Mouse (Mus musculus): ENCODE data around the gene Gm47985. TPM values are rescaled to one million over a fixed set of nuclear protein-coding genes. Genes with fewer than 3 reads are reported as not detected.
"Not testable (repeated sequence)": the region's sequence is repeated elsewhere in the genome, so short reads cannot be mapped to it uniquely, and the experiment has no call there.

Gm47985 gene
- polyA plus RNA-seq, 1 experiment from 2014 or later, result 0.93 TPM

- H3K27ac ChIP-seq; H3K27me3 ChIP-seq (ENCODE audit: insufficient read depth, poor library complexity, severe bottlenecking); H3K36me3 ChIP-seq; H3K9me3 ChIP-seq; H3K4me3 ChIP-seq; H3K4me1 ChIP-seq: not testable (repeated sequence)
- DNase-seq (ENCODE audit: low spot score), result peak; percentile 63
- 57% methylated on average over 4 of the region's 4 CpGs for WGBS
These were observed 4.6 kb downstream of the Gm47985 start for GRCm38 (mm10) chr1:151186879-151187424.

DNA sequence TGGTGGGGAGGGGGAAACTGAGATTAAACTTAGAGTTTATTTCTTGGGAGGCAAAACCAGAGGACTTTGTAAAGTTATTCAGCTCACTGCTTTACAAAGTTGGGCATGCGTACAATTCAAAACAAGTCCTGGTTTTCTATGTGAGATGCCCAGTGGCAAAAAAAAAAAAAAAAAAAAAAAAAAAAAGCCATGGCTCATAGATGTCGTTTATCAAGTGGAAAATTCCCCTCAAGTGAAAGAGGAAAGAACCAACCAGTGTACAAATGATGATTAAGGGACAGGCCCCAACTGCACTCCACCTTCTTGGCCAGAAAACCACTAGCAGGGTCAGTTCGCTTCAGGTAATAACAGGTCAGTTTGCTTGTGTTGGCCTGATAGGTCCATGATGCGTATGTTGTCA, 6.1 kb downstream of the Gm47985 start:
- Histone ChIP-seq H3K27me3 (ENCODE audit: insufficient read depth, poor library complexity, severe bottlenecking) (no peaks in the 10 kb centered on the region), H3K9me3 (no peaks in the 10 kb centered on the region), H3K4me1 (no peaks in the 10 kb centered on the region), H3K36me3 (no peaks in the 10 kb centered on the region), H3K4me3 (no peak overlapping the region), H3K27ac (no peak overlapping the region)
- peak; percentile 38 for DNase-seq (ENCODE audit: low spot score)
- 83% methylated on average over 4 of the region's 4 CpGs for WGBS

GRCm38 (mm10) chr1:151192075-151192474, 9.7 kb downstream of the Gm47985 start, which contains the start of gene Gm8947:
Gene Gm8947 (plus strand): TSS chr1:151192376.
- H3K27ac ChIP-seq; H3K9me3 ChIP-seq; H3K4me3 ChIP-seq; DNase-seq (ENCODE audit: low spot score); H3K36me3 ChIP-seq; H3K27me3 ChIP-seq (ENCODE audit: insufficient read depth, poor library complexity, severe bottlenecking); H3K4me1 ChIP-seq: not testable (repeated sequence)
- 80% methylated on average over 1 of the region's 7 CpGs for WGBS

- not testable (repeated sequence) for H3K9me3 ChIP-seq; H3K4me1 ChIP-seq; H3K27me3 ChIP-seq (ENCODE audit: insufficient read depth, poor library complexity, severe bottlenecking); H3K4me3 ChIP-seq; H3K27ac ChIP-seq; H3K36me3 ChIP-seq
- 91% methylated on average over 15 of the region's 15 CpGs for whole genome bisulfite sequencing
- DNase-seq (ENCODE audit: low spot score), result peak; percentile 62
These were observed 10.4 kb downstream of the Gm47985 start for GRCm38 (mm10) chr1:151192739-151193138.

DNA sequence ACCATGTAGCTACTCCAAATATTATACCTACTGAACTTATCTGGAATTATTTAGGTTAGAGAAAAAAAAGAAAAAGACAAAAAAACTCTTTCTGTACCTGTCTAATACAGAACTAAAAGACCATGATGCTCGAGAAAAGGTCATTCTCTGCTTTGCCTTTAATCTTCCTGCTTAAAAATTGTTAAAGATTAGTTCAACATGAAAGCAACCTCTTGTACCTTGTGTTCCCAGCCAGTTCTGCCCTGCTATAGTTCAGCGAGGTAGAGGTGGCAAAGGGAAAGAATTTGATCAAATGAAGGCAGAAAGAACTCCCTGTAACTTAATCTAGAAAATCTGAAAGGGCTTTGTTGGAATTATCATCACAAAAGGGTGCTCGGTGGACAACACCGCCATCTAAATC, 13.6 kb downstream of the Gm47985 start:
- not testable (repeated sequence) for DNase-seq (ENCODE audit: low spot score); H3K9me3 ChIP-seq
- 73% methylated on average over 4 of the region's 4 CpGs for WGBS

GRCm38 (mm10) chr1:151196690-151197089, 14.4 kb downstream of the Gm47985 start:
- WGBS, result 39% methylated on average over 3 of the region's 3 CpGs
- DNase-seq (ENCODE audit: low spot score); H3K27ac ChIP-seq; H3K27me3 ChIP-seq (ENCODE audit: insufficient read depth, poor library complexity, severe bottlenecking); H3K4me1 ChIP-seq; H3K4me3 ChIP-seq; H3K36me3 ChIP-seq; H3K9me3 ChIP-seq: not testable (repeated sequence)

More for the DNA sequence above, 13.6 kb downstream of the Gm47985 start:
- not testable (repeated sequence) for H3K27me3 ChIP-seq (ENCODE audit: insufficient read depth, poor library complexity, severe bottlenecking); H3K36me3 ChIP-seq; H3K4me1 ChIP-seq; H3K27ac ChIP-seq; H3K4me3 ChIP-seq

- H3K36me3 ChIP-seq; H3K4me3 ChIP-seq; H3K9me3 ChIP-seq; H3K4me1 ChIP-seq; H3K27me3 ChIP-seq (ENCODE audit: insufficient read depth, poor library complexity, severe bottlenecking); H3K27ac ChIP-seq: not testable (repeated sequence)
- 80% methylated on average over 4 of the region's 4 CpGs for WGBS
- peak; percentile 68 for DNase-seq (ENCODE audit: low spot score)
These were observed 15.8 kb downstream of the Gm47985 start, which contains the start of gene Gm47995 for GRCm38 (mm10) chr1:151198120-151198519. Gene Gm47995 (plus strand): TSS chr1:151198448.

- not testable (repeated sequence) for H3K27ac ChIP-seq; H3K4me3 ChIP-seq; H3K9me3 ChIP-seq; DNase-seq (ENCODE audit: low spot score); H3K27me3 ChIP-seq (ENCODE audit: insufficient read depth, poor library complexity, severe bottlenecking); H3K36me3 ChIP-seq; H3K4me1 ChIP-seq
These were observed 18.3 kb downstream of the Gm47985 start for GRCm38 (mm10) chr1:151200620-151201019.

DNA sequence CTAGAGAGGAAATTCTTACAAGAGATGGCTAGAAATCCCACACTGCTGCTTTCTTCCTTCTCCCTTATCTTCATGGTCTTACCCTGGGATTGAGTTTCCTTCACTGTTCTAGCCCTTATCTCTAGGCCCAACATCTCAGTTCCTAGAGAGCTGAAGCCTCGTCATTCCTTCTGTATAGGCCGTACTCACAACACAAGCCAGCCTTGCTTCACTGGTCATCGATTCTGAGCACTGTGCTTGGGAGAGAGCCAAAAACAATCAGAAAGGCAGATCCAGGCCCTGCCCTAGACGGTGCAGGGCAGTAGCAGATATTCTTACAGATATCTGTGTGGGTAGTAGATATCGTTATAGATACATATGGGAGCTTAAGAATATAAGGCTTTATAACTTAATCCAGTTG, 20.4 kb downstream of the Gm47985 start:
- not testable (repeated sequence) for H3K27me3 ChIP-seq (ENCODE audit: insufficient read depth, poor library complexity, severe bottlenecking); H3K27ac ChIP-seq; H3K9me3 ChIP-seq; H3K4me1 ChIP-seq; DNase-seq (ENCODE audit: low spot score); H3K36me3 ChIP-seq; H3K4me3 ChIP-seq
- 52% methylated on average over 3 of the region's 5 CpGs for WGBS

DNA sequence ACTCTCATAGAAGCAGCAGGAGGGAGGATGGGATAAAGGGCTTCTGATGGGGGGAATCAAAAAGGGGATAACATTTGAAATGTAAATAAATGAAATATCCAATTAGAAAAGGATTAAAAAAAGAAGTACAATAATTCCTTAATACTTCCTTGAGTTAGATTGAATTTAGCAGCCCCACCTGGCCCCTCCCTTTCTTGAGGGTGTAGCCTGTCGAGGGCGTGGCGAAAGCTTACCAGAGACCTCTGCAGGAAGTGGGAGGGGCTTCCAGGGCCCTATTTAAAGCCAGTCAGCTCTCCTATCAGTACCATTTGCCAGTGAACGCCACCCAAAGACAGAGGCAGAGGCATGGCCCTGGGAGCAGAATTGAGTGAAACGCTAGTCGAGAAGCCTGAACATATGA, 21.5 kb downstream of the Gm47985 start, which contains the start of gene 3110040M04Rik:
TSS of gene 3110040M04Rik (plus strand) at position 304 of the 400 bp plus-strand sequence.
- not testable (repeated sequence) for H3K4me1 ChIP-seq; DNase-seq (ENCODE audit: low spot score); H3K4me3 ChIP-seq; H3K27me3 ChIP-seq (ENCODE audit: insufficient read depth, poor library complexity, severe bottlenecking); H3K27ac ChIP-seq; H3K36me3 ChIP-seq; H3K9me3 ChIP-seq
- WGBS, result no CpG with 5 or more reads among the region's 6 CpGs

DNA sequence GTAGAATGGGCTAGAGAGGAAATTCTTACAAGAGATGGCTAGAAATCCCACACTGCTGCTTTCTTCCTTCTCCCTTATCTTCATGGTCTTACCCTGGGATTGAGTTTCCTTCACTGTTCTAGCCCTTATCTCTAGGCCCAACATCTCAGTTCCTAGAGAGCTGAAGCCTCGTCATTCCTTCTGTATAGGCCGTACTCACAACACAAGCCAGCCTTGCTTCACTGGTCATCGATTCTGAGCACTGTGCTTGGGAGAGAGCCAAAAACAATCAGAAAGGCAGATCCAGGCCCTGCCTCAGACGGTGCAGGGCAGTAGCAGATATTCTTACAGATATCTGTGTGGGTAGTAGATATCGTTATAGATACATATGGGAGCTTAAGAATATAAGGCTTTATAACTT, 26.2 kb downstream of the Gm47985 start:
- not testable (repeated sequence) for H3K36me3 ChIP-seq; H3K27me3 ChIP-seq (ENCODE audit: insufficient read depth, poor library complexity, severe bottlenecking); H3K4me1 ChIP-seq; H3K9me3 ChIP-seq; DNase-seq (ENCODE audit: low spot score); H3K27ac ChIP-seq; H3K4me3 ChIP-seq
- 49% methylated on average over 4 of the region's 5 CpGs for WGBS

DNA sequence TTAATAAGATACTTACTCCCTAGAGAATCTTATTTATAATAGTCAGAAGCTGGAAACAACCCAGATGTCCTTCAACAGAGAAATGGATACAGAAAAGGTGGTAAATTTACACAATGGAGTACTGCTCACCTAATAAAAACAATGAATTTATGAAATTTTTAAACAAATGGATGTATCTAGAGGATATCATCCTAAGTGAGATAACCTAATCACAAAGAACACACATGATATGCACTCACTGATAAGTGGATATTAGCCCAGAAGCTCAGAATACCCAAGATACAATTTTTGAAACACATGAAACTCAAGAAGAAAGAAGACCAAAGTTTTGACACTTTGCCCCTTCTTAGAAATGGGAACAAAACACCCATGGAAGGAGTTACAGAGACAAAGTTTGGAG, 26.6 kb downstream of the Gm47985 start:
- H3K9me3 ChIP-seq; H3K27ac ChIP-seq; H3K4me1 ChIP-seq; DNase-seq (ENCODE audit: low spot score); H3K27me3 ChIP-seq (ENCODE audit: insufficient read depth, poor library complexity, severe bottlenecking); H3K36me3 ChIP-seq; H3K4me3 ChIP-seq: not testable (repeated sequence)

GRCm38 (mm10) chr1:151209824-151210355, 27.6 kb downstream of the Gm47985 start, which contains the start of gene Gm47996:
Gene Gm47996 (plus strand): TSS chr1:151210131.
- not testable (repeated sequence) for H3K4me3 ChIP-seq; H3K4me1 ChIP-seq; H3K27ac ChIP-seq; H3K9me3 ChIP-seq; DNase-seq (ENCODE audit: low spot score); H3K36me3 ChIP-seq; H3K27me3 ChIP-seq (ENCODE audit: insufficient read depth, poor library complexity, severe bottlenecking)
- WGBS, result 82% methylated on average over 5 of the region's 8 CpGs

GRCm38 (mm10) chr1:151211666-151212065, 29.3 kb downstream of the Gm47985 start:
- DNase-seq (ENCODE audit: low spot score); H3K9me3 ChIP-seq; H3K27ac ChIP-seq; H3K27me3 ChIP-seq (ENCODE audit: insufficient read depth, poor library complexity, severe bottlenecking); H3K4me1 ChIP-seq; H3K4me3 ChIP-seq; H3K36me3 ChIP-seq: not testable (repeated sequence)
- WGBS, result 60% methylated on average over 5 of the region's 5 CpGs
